Mouse (Mus musculus) 3134 (cell line): ENCODE measurements around the gene Wdr91.

Source experiments
- DNase-seq: peaks from one replicate; pipeline ENCODE4 v3.0.0-alpha.2; 2011; ENCODE audit warnings: low spot score; ENCODE audit not compliant: insufficient read length; ENCODE audit errors: extremely low read depth

The Wdr91 gene

DNA sequence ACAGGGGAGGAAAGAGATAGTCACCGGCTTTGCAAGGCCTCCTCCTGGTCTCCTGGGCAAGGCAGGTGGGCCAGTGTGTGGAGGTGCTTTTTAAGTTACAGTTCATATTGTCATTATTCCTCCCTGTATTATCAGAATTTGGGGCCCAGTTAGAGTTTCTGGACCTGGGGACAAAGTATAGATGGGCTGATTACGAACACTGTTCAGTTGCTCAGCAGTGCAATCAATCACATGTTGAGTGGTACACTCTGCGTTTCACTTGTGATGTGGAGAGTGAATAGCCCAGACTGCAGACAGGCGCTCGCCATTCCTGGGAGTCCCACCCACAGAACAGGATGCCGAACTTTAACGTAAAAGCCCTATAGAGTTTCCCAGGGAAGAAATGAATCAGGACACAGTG lies 26.0 kb downstream of the Wdr91 start:
- DNase-seq: no peak

DNA sequence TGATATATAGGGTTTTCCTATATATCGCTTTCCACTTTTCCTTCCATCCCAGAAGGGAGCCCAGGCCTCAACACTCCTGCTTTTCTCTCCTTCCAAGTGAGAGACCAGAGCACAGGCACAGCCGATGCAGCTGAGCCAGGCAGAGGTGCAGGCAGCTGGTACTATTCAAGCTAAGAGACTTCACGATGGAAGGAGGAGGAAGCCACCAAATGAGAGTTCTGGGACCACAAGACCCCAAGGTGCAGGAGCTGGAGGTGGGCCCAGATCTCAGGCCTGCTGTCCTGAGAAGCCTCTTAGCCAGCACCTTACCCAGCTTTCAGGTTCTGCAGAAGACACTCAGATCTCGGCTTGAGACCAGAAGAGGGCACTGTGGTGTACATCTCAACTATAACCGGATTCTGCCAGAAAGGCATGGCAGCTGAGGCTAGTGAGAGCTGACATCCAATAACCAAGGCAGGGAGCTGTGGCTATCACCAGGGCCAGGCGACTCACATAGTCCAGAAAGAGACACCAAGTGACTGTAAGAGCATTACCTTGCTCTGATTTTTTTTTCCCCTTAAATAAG lies 30.7 kb downstream of the Wdr91 start:
- no peak for DNase-seq

- DNase-seq: no peak
Measured at GRCm38 (mm10) chr6:34879101-34879740, 31.5 kb downstream of the Wdr91 start.

DNA sequence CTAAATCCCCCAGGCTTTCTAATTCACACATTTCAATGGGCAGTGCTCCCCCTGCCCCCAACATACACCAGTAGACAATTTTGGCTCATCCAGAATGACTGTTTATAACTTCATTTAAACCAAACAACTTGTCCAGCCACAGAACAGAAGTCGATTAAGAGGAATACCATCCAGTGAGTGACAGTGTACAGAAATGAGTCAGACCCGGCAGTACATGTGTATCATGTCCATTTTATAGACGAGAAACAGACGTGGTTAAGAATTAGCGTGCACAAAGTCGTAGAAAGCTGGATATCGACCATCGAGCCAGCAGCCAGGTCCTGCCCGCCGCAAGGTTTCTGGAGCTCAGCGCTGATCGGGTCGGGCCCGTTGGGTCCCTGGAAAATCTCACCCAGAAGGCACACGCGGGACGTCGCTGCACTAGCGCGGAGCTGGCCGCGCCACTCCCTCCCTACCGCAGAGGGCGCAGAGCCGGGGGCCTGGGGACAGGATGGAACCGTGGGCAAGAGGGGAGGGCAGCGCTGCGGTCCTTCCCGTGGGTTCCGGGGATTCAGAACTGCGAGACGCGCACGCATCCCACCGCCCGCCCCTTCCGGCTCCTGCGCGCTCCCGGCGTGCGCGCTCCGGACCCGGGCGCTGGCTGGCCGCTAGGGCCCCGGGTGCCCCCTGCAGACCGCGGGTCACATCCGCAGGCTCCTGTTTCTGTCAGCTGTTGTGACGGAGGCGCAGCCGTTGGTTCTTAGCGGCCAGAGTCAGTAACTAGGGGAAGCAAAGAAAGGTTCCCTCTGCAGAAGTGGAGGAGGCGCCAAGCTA lies 33.0 kb downstream of the Wdr91 start, which contains the start of gene Cyren:
TSS of gene Cyren (minus strand) at position 552 of the 813 bp plus-strand sequence.
- peak; percentile 95 for DNase-seq

DNA sequence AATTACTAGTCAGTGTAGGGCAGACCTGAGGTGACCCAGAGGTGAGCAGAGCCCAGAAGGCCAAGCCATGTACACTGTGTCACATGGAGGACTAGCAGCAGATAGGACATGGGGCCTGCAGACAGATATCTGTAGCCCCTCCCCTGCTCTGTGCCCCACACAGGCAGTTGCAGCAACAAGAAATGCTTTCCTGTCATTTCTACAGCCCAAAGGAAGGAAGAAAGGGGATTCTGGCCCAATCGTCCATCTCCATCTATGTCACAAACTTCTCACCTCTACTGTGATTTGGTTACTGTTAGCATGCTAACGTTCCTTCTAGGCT lies 33.9 kb downstream of the Wdr91 start:
- DNase-seq: no peak

GRCm38 (mm10) chr6:34875966-34876834 lies 34.5 kb downstream of the Wdr91 start:
- no peak for DNase-seq

DNA sequence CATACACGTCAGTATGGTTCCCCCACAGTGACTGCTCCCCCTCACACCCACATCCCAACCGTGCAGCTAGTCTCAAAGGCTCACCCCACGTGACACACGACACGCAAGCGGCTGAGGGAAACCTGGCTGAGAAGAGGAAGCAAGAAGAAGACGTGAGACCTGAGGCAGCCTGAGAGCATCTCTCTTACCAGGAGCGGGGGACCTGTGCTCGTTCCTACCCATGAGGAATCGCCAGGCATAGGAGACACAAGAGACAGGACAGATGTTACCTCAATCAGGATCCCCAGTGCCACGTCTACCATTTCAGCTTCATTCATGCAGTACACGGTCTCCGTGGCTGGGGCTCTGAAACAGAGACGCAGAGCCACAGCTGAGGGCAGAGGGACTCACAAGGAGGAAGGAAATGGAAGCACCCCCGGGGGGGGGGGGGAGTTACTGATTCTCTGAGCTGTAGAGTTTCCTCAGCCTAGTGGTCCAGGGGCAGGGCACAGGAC lies 35.4 kb downstream of the Wdr91 start:
- no peak for DNase-seq

GRCm38 (mm10) chr6:34874101-34874921 lies 36.4 kb downstream of the Wdr91 start:
- no peak for DNase-seq

GRCm38 (mm10) chr6:34872871-34873270 lies 37.8 kb downstream of the Wdr91 start:
- DNase-seq: no peak

DNA sequence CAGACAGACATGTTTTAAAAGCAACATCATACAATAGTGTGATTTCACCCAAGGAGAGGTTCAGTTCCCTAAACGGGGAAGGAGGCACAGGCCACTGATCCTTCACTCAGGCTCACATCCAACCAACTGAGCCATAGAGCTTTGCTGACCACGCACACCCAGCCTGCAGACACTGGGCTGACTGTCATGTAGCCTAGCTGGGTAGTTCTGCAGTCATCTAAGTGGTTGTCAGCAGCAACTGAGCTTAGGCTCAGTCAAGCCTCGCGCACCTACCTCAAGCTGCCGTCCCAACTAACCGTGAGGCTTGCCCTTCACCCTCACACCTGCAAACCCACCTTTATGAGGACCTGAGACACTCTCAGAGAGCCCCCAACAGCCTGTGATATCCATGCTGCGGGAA lies 38.7 kb downstream of the Wdr91 start:
- DNase-seq: no peak

DNA sequence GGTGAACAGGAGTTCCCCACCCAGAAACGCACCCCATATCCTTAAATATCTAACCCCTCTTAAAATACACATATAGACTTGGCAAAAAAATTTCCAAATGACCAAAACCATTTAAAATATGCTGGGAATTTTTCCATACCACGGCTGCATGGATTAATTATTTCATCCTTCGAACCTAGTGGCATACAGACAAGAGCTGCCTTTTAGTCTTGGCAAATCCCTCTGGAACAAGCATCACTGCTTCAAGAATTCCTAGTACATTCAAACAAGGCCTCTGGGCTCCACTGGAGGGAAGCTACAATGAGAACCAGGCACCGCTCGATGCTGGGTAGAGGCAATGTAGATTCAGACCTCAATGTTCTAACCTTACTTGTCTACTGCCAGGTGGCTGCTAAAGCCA lies 40.0 kb downstream of the Wdr91 start:
- DNase-seq: no peak

GRCm38 (mm10) chr6:34870136-34870535 lies 40.5 kb downstream of the Wdr91 start:
- DNase-seq: no peak

DNA sequence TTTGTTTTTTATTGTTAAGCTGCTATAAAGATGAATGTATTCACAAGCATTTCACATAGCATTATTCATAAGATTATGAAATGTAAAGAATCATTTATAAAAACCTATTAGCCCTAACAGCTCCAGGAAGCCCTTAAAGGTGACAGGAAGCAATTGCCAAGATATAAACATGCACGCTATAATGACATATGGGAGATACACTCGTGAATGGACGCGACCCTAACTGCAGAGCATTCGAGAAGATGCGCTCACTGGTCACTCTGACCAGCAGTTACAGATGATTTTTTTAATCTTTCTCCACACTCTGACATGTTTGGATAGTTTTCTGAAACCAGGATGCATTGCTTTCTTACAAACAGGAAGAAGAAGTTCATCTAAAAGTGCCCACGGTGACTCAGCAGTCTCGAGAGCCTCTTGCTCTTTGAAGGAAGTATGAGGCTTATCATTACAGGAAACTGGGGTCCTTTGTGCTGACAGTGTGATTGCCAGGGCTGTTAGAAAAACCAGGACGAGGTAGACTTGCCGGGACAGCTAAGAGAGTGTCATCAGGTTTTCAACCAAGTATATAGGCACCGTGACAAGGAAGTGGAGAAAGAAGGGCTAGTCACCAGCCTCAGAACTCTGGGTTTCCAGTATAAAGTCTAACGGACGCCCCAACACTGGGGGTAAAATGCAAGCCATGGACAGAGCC lies 41.3 kb downstream of the Wdr91 start:
- DNase-seq: no peak

- DNase-seq: no peak
Measured at GRCm38 (mm10) chr6:34868507-34869217, 42.0 kb downstream of the Wdr91 start.

DNA sequence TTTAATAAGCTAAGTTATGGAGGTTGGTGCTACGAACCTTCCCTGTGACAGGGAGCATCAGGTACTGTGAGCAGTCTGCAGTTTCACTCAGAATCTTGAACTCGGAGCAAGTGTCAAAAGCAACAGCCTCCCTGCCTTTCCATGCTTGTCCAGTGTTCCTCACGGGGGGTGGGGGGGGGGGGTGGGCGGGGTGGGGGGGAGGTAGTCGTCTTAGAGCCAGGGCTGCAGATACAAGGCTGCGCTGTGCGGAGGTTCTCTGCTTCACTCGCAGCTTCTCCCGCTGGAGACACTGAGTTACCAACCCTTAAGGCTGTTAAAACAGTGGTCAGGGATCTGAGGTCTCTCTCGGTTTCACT lies 42.7 kb downstream of the Wdr91 start:
- DNase-seq: no peak

GRCm38 (mm10) chr6:34867301-34867994 lies 43.2 kb downstream of the Wdr91 start:
- DNase-seq: no peak

- no peak for DNase-seq
Measured at GRCm38 (mm10) chr6:34866786-34867185, 43.9 kb downstream of the Wdr91 start.
